Mouse (Mus musculus) bone marrow macrophage, adult 2 months (primary cell): ENCODE data around the gene Adam15.

ENCODE experiments used
- CTCF ChIP-seq: IDR thresholded peaks from 2 replicates; pipeline ENCODE4 v1.5.1; 2012; ENCODE audit warnings: low read depth, mild to moderate bottlenecking, low read length, moderate library complexity
- POLR2A ChIP-seq: IDR thresholded peaks from 2 replicates; pipeline ENCODE4 v1.6.1; 2012; ENCODE audit warnings: mild to moderate bottlenecking, low read depth, low read length, borderline replicate concordance

- TF ChIP-seq POLR2A (no peak), CTCF (no peak)
These were observed 2.8 kb downstream of the Adam15 start for GRCm38 (mm10) chr3:89346815-89347540.
